Mouse (Mus musculus) v-Abl transformed pro-B cells (cell line): ENCODE measurements at regions not wholly inside any gene's neighbourhood (a gene's known extent, or its start where the extent isn't known, plus 50 kb on each side); places are given as distances from the start of the nearest gene placed in this dataset.

ENCODE experiments used
- in situ Hi-C, 2 experiments: fragments of 400-800 bp; cut with MboI; formaldehyde crosslinking; loops; one replicate each; pipeline ENCODE4 v1.15.1; 2025; ENCODE audit not compliant: unreplicated experiment in 2 of 2

GRCm38 (mm10) chr13:57221092-57221491 lies 325.3 kb upstream of the Trpc7 start:
- in situ Hi-C loops, result no loop called here

- in situ Hi-C loops, result no loop called here
Observed at GRCm38 (mm10) chr13:57216161-57216560, 320.4 kb upstream of the Trpc7 start.

- in situ Hi-C loops, result no loop called here
Observed at GRCm38 (mm10) chr13:57212251-57212650, 316.5 kb upstream of the Trpc7 start.

DNA sequence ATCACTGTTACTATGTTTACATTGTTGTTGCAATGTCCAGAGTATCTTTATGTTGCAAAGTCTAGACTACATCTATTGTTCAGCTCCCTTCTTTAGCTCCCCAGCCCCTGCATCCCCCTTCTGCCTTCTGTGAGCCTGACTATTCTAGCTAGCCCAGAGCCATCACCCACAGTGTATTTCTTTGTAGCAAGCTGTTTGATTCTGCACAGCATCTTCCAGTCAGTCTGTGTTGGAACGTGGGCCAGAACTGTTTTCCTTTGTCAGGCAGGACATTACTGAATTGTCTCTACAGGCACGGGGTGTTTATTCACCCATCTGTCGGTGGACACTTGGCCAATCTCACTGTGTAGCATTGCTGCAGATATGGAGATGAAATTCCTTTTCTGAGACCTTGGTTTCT lies 295.4 kb upstream of the Trpc7 start:
- in situ Hi-C loops, result no loop called here

DNA sequence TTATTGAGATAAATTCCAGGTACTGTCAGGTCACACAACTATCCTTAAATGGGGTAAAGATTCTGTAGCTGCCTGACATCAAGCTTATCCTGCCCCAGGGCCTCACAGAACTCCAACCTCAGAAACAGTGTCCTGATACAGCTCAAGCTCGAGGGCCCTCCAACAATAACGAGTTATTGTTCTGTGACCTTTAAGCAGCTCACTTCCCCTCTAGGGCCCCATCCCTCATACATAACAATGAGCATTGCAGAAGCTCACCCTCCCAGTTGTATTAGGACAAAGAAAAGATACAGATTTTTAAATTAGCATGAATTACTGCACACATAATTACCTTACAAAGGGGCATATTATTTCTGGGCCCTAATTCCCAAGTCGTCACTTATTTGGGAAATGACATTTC lies 293.5 kb upstream of the Trpc7 start:
- in situ Hi-C loops, result no loop called here

DNA sequence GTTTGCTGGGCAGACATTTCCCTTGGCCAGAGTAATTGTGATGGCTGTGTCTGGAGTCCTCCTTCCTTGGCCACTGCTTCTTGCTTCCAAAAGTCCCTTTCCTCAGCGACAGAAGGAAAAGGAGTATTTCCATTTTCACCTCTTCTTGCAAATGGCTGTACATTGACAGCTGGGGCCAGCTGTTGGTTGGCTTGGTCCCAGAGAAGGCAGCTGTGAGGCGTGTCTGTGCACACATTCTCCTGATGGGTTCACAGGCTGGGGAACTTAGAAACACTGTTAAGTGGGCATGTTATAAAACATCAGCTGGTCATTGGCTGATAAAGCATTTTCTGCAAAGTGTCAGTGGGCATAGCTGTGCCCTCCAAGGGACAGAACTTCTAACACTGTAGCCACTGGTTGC lies 290.4 kb upstream of the Trpc7 start:
- in situ Hi-C loops, result no loop called here

DNA sequence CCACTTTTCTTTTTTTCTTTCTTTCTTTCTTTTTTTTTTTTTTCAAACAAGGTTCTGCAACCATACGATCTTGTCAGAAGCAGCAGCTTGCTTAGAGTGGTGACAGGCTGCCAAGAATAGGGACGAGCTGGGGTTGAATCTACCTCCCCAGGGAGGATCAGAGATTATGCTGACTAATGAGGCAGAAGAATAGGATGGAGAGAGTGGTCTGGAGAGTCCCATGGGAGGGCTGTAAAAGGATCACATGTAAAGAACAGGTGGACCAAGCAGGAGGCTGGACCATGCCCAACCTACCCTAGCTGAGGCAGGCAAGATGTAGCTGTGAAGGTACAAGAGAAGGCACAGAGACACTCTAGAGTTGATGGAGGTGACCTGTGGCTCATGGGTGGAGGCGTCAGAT lies 274.4 kb upstream of the Trpc7 start:
- in situ Hi-C loops, result no loop called here

DNA sequence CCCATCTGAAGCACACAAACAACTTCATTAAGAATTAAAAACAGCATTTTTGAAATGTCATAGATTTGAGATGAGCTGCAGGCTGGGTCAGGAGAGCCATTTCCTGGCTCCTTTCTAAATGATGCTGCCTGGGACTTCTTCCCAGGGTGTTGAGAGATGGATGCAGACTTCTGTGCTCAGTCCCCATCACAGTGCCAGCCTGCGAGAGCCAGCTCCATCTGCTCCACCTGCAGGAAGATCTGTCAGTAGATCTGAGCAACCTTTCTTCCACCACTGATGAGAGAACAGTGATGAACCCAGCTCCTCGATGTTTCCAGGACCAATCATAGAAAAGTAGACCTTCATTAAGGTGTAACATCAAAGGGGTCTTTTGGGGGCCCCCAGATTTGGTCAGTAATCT lies 273.8 kb upstream of the Trpc7 start:
- in situ Hi-C loops, result no loop called here

- in situ Hi-C loops, result no loop called here
Observed at GRCm38 (mm10) chr13:57165367-57165766, 269.6 kb upstream of the Trpc7 start.

DNA sequence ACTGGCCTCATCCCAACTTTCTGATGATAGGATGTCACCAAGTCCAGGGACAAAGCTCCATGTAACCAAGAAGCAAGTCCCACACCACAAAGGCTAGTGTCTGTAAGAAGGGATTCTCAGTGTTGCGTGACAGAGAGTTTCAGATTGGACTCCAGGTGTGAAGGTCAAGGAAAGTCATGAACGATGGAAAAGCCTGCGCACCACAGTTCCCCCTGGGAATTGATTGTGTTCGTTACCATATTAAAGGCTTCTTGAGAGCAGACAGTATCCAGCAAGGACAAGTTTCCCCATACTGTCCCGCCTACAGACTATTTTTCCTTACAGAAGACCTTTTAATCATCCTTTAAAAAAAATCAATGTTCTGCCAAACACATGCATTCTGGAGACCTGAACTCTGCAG lies 257.0 kb upstream of the Trpc7 start:
- in situ Hi-C loops, result no loop called here

GRCm38 (mm10) chr13:57147623-57148022 lies 251.8 kb upstream of the Trpc7 start:
- in situ Hi-C loops, result no loop called here

- in situ Hi-C loops, result no loop called here
Observed at GRCm38 (mm10) chr13:57146708-57147107, 250.9 kb upstream of the Trpc7 start.

DNA sequence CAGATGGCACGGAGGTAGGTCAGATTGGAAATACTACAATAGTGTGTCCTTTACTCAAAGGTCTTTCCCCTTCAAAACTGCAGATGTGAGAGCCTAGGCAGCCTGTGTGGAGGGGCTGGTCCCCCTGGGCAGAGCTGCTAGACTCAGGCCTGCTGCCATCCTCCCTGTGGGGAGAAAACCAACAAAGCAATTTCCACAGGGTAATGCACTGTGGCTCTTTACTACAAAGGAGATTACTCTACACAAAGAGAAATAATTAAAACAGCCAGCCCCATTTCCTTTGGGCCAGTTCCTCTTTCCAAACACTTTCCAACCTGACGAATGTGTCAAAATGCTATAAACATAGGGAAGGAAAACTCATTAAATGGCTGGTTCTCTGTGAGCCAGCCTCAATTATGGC lies 250.0 kb upstream of the Trpc7 start:
- in situ Hi-C loops, result no loop called here

DNA sequence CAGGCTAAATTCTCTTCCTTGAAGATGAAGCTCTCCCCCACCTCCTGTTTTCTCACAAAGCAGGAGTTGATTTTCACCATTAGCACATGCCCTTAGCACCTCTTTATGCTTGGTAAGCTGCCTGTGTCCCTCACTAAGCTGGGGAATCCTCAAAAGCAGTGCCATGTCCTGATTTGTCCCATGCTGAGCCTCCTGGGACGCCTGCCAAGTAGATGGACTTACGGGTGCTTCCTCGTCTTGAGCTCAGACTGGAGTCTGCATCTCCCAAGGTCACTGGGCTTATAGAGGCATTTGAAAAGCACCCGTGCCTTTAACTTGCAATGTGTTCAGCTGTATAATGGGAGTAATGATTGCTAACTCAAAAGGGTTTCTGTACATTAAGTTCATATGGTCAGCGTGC lies 247.1 kb upstream of the Trpc7 start:
- in situ Hi-C loops, result no loop called here

GRCm38 (mm10) chr13:57142441-57142840 lies 246.6 kb upstream of the Trpc7 start:
- in situ Hi-C loops, result no loop called here

DNA sequence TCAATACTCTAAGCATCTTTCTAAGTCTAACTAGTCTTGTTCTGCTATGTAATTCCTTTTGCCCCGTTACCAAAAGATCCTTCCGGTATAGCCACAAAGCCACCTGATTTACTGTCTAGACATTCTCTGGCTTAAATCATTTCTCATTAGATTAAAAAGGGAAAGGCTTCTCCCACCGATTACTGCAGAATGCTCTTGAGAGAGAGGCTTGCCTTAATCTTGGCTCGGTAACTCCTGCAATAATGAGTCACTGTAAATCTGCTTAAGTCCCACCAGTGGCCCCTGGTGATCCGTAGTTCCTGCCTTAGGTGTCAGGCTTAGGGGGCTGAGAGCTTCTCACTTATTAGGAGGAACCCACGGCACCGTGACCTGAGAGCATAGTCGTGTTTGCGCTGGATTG lies 220.1 kb upstream of the Trpc7 start:
- in situ Hi-C loops, result no loop called here

DNA sequence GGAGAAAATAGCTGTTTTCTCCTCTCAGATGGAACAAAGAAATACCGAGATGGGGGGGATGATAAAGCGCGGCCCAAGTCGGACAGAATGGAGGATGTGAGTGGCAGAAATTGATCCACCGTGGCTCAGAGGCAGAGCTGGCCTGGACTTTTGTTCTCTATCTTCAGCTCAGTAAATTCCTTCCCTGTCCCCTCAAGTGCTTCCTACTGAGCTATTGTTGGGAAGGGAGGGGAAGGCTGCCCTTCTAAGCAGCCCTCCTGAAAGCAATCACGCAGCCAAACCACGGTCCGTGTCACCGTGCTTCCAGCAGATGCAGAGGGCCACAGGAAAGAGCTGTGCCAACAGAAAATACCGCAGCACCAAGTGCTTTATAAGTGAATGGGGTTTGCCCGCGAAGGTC lies 212.2 kb upstream of the Trpc7 start:
- in situ Hi-C loops, result no loop called here

- in situ Hi-C loops, result no loop called here
Observed at GRCm38 (mm10) chr13:57099601-57100000, 203.8 kb upstream of the Trpc7 start.

DNA sequence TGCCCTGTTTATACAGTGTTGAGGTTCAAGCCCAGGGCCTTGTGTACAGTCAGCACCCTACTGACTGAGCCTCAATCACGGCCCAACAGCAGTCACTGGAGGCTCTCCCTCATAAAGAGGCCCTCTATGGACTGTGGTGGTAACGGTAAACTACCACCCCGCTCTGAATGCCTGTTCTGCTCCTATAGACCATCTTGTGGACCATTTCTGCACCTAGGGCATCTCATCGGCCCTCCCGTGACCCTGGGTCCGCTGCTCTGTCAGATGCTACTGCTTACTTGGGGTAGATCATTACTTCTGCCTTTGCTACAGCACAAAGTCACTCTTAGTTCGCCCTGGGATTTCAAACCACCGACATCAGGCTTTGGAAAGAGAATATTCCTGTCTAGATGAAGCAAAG lies 196.1 kb upstream of the Trpc7 start:
- in situ Hi-C loops, result no loop called here

DNA sequence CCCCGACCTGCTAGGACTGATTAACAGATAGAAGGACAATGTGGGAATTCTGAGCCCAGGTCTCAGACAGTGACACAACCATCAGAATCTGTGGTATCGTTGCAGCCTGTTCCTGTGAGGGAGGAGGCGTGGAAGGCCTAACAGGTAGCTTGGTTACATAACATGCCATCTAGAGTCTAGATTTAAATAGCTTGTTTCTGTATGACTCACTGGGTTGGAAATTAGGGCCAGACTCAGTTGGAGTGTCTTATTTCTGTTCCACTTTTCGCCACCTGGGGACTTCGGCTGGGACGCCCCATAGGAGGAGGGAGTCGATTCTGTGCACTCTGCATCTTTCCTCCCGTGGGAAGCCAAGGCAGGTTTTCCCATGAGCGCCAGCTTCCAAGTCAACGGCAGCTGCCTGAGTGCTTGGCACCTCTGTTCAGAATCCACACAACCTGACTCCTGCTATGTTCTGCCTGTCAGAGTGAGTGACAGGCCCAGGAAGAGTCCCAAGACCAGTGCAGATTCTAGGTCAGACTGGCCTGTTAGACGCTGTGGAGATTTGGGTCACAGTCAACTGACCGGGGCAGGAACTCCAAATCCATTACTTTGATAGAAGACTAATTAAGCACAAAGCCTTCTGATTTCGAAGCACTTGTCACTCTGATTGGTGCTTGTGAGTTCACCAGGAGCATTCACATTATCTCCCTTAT lies 193.7 kb upstream of the Trpc7 start:
- in situ Hi-C loops, result no loop called here

DNA sequence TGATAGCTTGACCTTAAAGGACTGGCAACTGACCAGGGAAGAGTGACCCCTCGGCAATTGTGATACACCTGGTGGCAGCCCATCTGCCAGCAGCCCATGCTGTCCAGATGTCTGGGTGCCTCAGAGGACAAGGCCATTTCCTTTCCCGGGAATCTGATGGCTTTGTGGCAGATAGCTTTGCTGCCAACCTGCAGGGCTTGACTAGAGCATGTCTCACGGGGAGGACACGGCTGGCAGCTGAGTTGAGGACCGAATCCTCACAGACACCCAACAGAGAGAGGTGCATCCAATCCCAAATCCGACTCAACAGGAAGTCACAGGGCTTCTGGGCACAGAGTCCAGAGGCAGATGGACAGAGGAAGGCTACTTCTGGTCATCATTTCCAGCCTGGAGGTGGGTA lies 192.2 kb upstream of the Trpc7 start:
- in situ Hi-C loops, result no loop called here

DNA sequence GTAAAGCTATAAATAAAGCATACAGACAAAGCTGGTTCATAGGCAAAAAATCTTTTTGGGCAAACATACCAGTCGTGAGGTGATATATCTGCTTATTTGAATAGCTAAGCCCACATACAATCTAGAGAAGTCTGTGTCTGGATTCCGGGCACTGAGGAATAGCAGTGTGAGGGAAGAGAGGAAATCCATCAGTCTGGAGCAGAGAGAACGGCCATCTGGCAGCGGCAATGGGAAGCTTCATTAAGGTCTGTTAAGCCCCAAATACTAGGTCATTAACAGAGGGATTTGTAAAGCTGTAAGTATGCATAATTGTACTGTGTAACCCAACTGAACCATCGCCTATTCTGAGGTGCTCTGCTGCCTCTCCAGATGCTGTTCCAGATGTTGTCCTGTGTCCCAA lies 191.6 kb upstream of the Trpc7 start:
- in situ Hi-C loops, result no loop called here

DNA sequence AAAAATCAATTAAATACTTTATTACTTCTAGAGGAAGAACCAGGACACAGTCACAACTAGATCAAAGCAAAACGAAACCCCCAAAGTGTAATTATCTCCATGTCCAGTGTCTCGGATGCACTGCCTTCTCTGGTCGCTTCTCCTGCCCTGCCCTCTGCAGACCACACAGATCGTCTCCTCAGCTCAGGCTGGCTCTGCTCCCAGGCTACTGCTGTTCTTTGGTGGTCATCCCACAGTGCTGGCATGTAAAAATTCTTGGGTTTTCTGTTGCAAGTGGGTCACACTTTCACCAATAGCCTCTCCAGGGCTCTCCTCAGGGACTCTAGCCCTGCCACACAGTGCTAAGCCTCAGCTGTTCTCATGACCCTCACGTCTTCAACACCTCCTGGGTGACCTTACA lies 188.0 kb upstream of the Trpc7 start:
- in situ Hi-C loops, result no loop called here
